Mouse (Mus musculus) liver, postnatal 0 days (tissue): ENCODE results near the gene Nr3c2. TPM values are rescaled to one million over a fixed set of nuclear protein-coding genes. Genes with fewer than 3 reads are reported as not detected.

ENCODE experiments used
- ATAC-seq: fragments of 200-750 bp; cut with Nextera tagmentation; 2 replicates; pipeline ENCODE4 v1.8.0; 2017; ENCODE audit warnings: mild to moderate bottlenecking, moderate library complexity
- DNase-seq: peaks from one replicate; pipeline ENCODE4 v3.0.0-alpha.2; 2016
- H3K27ac ChIP-seq: fragments of 300-500 bp; sonication (generic); 2 replicates; pipeline ENCODE4 v1.5.1; 2014; ENCODE audit warnings: antibody characterized with exemption, moderate library complexity, mild to moderate bottlenecking, low read depth
- H3K27me3 ChIP-seq: fragments of 300-500 bp; sonication (generic); 2 replicates; pipeline ENCODE4 v1.6.1; 2014; ENCODE audit warnings: low read length, control low read depth, mixed read lengths; ENCODE audit not compliant: insufficient read depth
- H3K36me3 ChIP-seq: fragments of 300-500 bp; sonication (generic); replicated peaks from 2 replicates; pipeline ENCODE4 v1.6.1; 2014; ENCODE audit warnings: mild to moderate bottlenecking, control low read depth, low read length, moderate library complexity, mixed read lengths; ENCODE audit not compliant: insufficient read depth
- H3K4me1 ChIP-seq: fragments of 300-500 bp; sonication (generic); 2 replicates; pipeline ENCODE4 v1.6.1; 2014; ENCODE audit warnings: antibody characterized with exemption, mild to moderate bottlenecking, control low read depth; ENCODE audit not compliant: insufficient read depth
- H3K4me2 ChIP-seq: fragments of 300-500 bp; sonication (generic); 2 replicates; pipeline ENCODE4 v1.6.1; 2014; ENCODE audit warnings: low read depth, mild to moderate bottlenecking, low read length, moderate library complexity, mixed read lengths
- H3K4me3 ChIP-seq: fragments of 300-500 bp; sonication (generic); 2 replicates; pipeline ENCODE4 v1.5.1; 2014; ENCODE audit warnings: low read depth, low read length
- H3K9ac ChIP-seq: fragments of 300-500 bp; sonication (generic); replicated peaks from 2 replicates; pipeline ENCODE4 v1.6.1; 2014; ENCODE audit warnings: mild to moderate bottlenecking, moderate library complexity
- H3K9me3 ChIP-seq: fragments of 300-500 bp; sonication (generic); 2 replicates; pipeline ENCODE4 v1.6.1; 2016; ENCODE audit warnings: mild to moderate bottlenecking, control low read depth, low read length, mixed read lengths
- CTCF ChIP-seq: sonication (generic); IDR thresholded peaks from 2 replicates; pipeline ENCODE4 v1.5.1; 2016; ENCODE audit warnings: antibody characterized with exemption, low read depth
- EP300 ChIP-seq: IDR thresholded peaks from 2 replicates; pipeline ENCODE4 v1.6.1; 2016; ENCODE audit warnings: antibody characterized with exemption, low read depth, mild to moderate bottlenecking
- WGBS: fragments of 180-500 bp; shearing (Covaris S2); extraction: QIAGEN DNeasy Blood & Tissue Kit; methylation state at CpG from one replicate; pipeline ENCODE4 v1.1.7; 2014; ENCODE audit not compliant: insufficient replicate concordance; 5-methylcytosine and 5-hydroxymethylcytosine counted together
- polyA plus RNA-seq: library from polyadenylated mRNA; unstranded; fragments of >200 nt; fragmentation: Nextera tagmentation; extraction: Ambion mirVana; gene quantifications from 2 replicates; pipeline ENCODE4 v1.2.1, GENCODE M21; 2015

The Nr3c2 gene
- polyA plus RNA-seq, 1 experiment from 2014 or later, result 3.4 TPM

GRCm38 (mm10) chr8:77023837-77024710, 124.8 kb downstream of the Nr3c2 start:
- Histone ChIP-seq H3K27ac (no peak overlapping the region), H3K36me3 (no peaks in the 10 kb centered on the region), H3K4me2 (no peak overlapping the region), H3K9me3 (no peaks in the 10 kb centered on the region), H3K4me3 (no peak overlapping the region), H3K27me3 (no peaks in the 10 kb centered on the region), H3K4me1 (no peaks in the 10 kb centered on the region), H3K9ac (no peak overlapping the region)
- TF ChIP-seq CTCF (no peak), EP300 (no peak)
- DNase-seq, result peak; percentile 27
- 72% methylated on average over 13 of the region's 13 CpGs for WGBS
- peak; percentile 68 for ATAC-seq

GRCm38 (mm10) chr8:77031213-77031612, 132.0 kb downstream of the Nr3c2 start:
- Histone ChIP-seq H3K9me3 (no peaks in the 10 kb centered on the region), H3K9ac (no peak overlapping the region), H3K36me3 (no peaks in the 10 kb centered on the region), H3K4me1 (no peaks in the 10 kb centered on the region), H3K27ac (no peak overlapping the region), H3K4me3 (no peak overlapping the region), H3K27me3 (no peaks in the 10 kb centered on the region), H3K4me2 (no peak overlapping the region)
- DNase-seq (no peak), ATAC-seq (peak; percentile 82)
- WGBS, result 63% methylated on average over 3 of the region's 3 CpGs
- TF ChIP-seq CTCF, result no peak
- TF ChIP-seq EP300, result no peak

- TF ChIP-seq CTCF, result no peak
- TF ChIP-seq EP300, result no peak
- ATAC-seq, result no peak
- H3K4me2 ChIP-seq, result no peak overlapping the region
- no peak for DNase-seq
- H3K9me3 ChIP-seq, result no peaks in the 10 kb centered on the region
- no peak overlapping the region for H3K27ac ChIP-seq
- no peaks in the 10 kb centered on the region for H3K4me1 ChIP-seq
- 71% methylated on average over 3 of the region's 3 CpGs for WGBS
- no peak overlapping the region for H3K4me3 ChIP-seq
- H3K36me3 ChIP-seq, result no peaks in the 10 kb centered on the region
- H3K27me3 ChIP-seq, result no peaks in the 10 kb centered on the region
- H3K9ac ChIP-seq, result no peak overlapping the region
These were observed 134.6 kb downstream of the Nr3c2 start for GRCm38 (mm10) chr8:77033706-77034464.

- H3K27me3 ChIP-seq, result no peaks in the 10 kb centered on the region
- no peaks in the 10 kb centered on the region for H3K9me3 ChIP-seq
- no peak overlapping the region for H3K27ac ChIP-seq
- H3K4me3 ChIP-seq, result no peak overlapping the region
- no peaks in the 10 kb centered on the region for H3K36me3 ChIP-seq
- 80% methylated on average over 7 of the region's 7 CpGs for WGBS
- ATAC-seq, result no peak
- H3K4me1 ChIP-seq, result no peaks in the 10 kb centered on the region
- H3K4me2 ChIP-seq, result no peak overlapping the region
- no peak for TF ChIP-seq CTCF
- TF ChIP-seq EP300, result no peak
- DNase-seq, result no peak
- H3K9ac ChIP-seq, result no peak overlapping the region
These were observed 135.2 kb downstream of the Nr3c2 start for GRCm38 (mm10) chr8:77034465-77034829.

- Histone ChIP-seq H3K9ac (no peak overlapping the region), H3K27me3 (no peaks in the 10 kb centered on the region), H3K4me1 (peaks cover 3% of the 10 kb centered on the region; the same call in 1 of the 2 replicates), H3K27ac (no peak overlapping the region), H3K9me3 (no peaks in the 10 kb centered on the region), H3K4me2 (no peak overlapping the region), H3K4me3 (no peak overlapping the region), H3K36me3 (no peaks in the 10 kb centered on the region)
- DNase-seq (no peak), ATAC-seq (no peak)
- no peak for TF ChIP-seq EP300
- TF ChIP-seq CTCF, result no peak
- 77% methylated on average over 5 of the region's 5 CpGs for WGBS
These were observed 142.0 kb downstream of the Nr3c2 start for GRCm38 (mm10) chr8:77041214-77041613.

- Histone ChIP-seq H3K27ac (peak overlapping the region; percentile 62), H3K9me3 (no peaks in the 10 kb centered on the region), H3K36me3 (no peaks in the 10 kb centered on the region), H3K27me3 (no peaks in the 10 kb centered on the region), H3K4me3 (no peak overlapping the region), H3K4me2 (peak overlapping the region; percentile 29), H3K4me1 (peaks cover 3% of the 10 kb centered on the region; the same call in 1 of the 2 replicates), H3K9ac (no peak overlapping the region)
- WGBS, result 36% methylated on average over 12 of the region's 12 CpGs
- TF ChIP-seq EP300 (peak; percentile 82), CTCF (no peak)
- DNase-seq, result peak; percentile 77
- peak; percentile 97 for ATAC-seq
These were observed 145.6 kb downstream of the Nr3c2 start for GRCm38 (mm10) chr8:77044849-77045248.
